Mouse (Mus musculus): ENCODE measurements at regions not wholly inside any gene's neighbourhood (a gene's known extent, or its start where the extent isn't known, plus 50 kb on each side); places are given as distances from the start of the nearest gene placed in this dataset.
"Not testable (repeated sequence)": the region's sequence is repeated elsewhere in the genome, so short reads cannot be mapped to it uniquely, and the experiment has no call there.

- DNase-seq = not testable (repeated sequence)
Measured at GRCm38 (mm10) chr8:20495542-20495941, 119.2 kb upstream of the Gm21119 start.

GRCm38 (mm10) chr8:20513920-20514319 is 100.8 kb upstream of the Gm21119 start:
- DNase-seq = not testable (repeated sequence)

DNA sequence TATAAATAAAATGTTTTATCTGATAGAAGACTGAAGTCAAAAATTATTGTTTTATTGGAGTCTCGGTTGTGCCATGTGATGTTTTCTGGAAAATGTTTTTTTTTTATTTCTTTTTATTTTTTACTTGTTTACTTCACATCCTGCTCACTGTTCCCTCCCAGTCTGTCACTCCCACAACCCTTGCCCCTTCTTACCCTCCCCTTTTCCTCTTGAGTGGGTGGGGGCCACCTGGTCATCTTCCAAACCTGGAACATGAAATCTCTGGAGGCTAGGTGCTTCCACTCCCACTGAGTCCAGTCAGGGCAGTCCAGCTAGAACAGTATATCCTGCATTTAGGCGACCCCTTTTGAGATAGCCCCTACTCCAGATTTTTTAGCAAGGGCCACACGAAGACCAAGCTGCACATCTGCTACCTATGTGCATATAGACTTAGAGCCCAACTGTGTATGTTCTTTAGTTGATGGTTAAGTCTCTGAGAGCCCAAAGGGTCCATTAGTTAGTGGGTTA is 98.3 kb upstream of the Gm21119 start:
- not testable (repeated sequence) for DNase-seq

DNA sequence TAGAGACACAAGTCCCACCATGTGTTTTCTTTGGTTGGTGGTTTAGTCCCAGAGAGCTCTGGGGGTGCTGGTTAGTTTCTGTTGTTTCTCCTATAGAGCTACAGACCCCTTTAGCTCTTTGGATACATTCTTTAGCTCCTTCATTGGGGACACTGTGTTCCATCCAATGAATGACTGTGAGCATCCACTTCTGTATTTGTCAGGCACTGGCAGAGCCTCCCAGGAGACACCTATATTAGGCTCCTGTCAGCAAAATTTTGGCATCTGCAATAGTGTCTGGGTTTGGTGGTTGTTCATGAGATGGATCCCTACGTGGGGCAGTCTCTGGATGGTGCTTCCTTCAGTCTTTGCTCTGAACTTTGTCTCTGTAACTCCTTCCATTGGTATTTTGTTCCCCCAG is 97.2 kb upstream of the Gm21119 start:
- not testable (repeated sequence) for DNase-seq

DNA sequence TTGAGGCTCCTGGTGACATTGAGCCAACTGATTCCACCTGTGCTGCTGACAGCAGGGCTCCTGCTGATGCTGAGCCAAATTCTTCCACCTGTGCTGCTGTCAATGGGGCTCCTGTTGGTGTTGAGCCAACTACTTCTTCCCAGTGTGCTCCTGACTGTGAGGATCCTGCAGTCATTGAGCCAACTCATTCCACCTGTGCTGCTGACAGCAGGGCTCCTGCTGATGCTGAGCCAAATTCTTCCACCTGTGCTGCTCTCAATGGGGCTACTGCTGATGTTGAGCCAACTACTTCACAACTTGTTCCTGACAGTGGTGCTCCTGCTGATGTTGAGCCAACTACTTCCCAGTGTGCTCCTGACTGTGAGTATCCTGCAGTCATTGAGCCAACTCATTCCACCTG is 90.2 kb upstream of the Gm21119 start:
- not testable (repeated sequence) for DNase-seq

DNA sequence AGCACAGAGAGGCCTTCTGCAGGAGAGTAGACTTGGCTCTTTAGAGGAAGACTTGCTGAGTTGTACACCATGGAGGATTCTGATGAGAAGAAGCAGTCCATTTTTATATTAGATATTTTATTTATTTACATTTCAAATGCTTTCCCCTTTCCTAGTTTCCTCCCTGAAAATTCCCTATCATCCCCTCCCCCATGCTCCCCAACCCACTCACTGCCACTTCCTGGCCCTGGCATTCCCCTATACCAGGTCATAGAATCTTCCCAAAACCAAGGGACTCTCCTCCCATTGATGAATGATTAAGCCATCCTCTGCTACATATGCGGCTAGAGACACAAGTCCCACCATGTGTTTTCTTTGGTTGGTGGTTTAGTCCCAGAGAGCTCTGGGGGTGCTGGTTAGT is 85.7 kb upstream of the Gm21119 start:
- DNase-seq = not testable (repeated sequence)

DNA sequence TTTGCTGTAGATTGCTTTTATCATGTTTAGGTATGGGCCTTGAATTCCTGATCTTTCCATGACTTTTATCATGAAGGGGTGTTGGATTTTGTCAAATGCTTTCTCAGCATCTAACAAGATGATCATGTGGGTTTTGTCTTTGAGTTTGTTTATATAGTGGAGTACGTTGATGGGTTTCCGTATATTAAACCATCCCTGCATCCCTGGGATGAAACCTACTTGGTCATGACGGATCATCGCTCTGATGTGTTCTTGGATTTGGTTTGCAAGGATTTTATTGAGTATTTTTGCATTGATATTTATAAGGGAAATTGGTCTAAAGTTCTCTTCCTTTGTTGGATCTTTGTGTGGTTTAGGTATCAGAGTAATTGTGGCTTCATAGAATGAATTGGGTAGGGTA is 75.7 kb upstream of the Gm21119 start:
- DNase-seq = not testable (repeated sequence)

- not testable (repeated sequence) for DNase-seq
Measured at GRCm38 (mm10) chr8:20544084-20544483, 70.6 kb upstream of the Gm21119 start.

GRCm38 (mm10) chr8:20545347-20545746 is 69.4 kb upstream of the Gm21119 start:
- not testable (repeated sequence) for DNase-seq

GRCm38 (mm10) chr8:20546401-20546800 is 68.3 kb upstream of the Gm21119 start:
- DNase-seq = not testable (repeated sequence)

- peak; percentile 81 to 91 for DNase-seq
Measured at GRCm38 (mm10) chr8:20550054-20550778, 64.5 kb upstream of the Gm21119 start.

DNA sequence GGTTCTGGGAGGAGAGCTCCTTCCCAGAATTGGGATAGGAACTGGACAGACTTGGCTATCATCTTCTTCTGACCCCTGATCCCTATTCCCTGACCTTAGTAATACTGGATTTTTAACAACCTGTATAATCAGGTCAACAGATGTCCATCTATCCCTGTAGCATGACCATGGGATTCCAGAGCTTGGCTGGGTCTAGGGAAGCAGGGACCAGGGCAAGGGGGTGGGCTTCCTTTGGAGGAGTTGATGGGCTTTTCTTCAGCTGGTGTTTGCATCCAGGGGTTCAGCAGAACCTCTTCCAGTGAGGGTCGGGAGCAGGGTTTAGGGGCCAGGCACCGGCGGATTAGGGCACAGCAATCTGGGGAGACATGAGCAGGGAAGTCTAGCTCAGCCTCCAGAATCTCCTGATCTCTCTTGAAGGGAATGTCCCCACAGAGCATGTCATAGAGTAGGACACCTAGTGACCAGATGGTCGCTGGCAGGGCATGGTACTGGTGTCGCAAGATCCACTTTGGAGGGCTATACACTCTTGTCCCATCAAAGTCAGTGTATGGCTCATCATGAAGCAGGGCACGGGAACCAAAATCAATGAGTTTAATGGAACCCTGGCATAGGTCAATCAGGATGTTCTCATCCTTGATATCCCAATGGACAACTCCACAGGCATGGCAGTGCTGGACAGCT is 58.1 kb upstream of the Gm21119 start:
- not testable (repeated sequence) for DNase-seq

DNA sequence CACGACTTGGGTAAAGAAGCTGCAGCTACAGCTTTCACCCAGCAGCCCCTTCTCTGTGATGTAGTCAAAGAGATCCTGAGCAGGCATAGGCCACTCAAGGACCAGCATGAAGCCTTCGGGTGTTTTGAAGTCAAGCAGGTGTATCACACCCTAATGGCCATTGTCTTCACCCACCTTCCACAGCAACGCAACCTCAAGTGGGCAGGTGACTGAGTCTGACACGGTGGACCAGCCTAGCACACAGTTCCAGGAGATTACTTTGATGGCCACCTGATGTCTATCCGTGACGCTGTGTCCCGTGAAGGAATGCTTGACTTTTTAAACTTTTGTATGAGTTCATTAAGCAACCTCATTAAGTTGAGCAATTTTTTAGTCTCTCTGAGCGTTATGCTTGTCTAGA is 57.5 kb upstream of the Gm21119 start:
- not testable (repeated sequence) for DNase-seq

GRCm38 (mm10) chr8:20557609-20558008 is 57.1 kb upstream of the Gm21119 start:
- peak; percentile 38 to 46 for DNase-seq
